Comparison of ENCODE assay signal across 25 mouse cellular contexts in genomic region chr11:31503239-31503916, GRCm38 (mm10).
DNase-seq lines count a peak whose midpoint lies in the region; ATAC-seq and TF ChIP-seq lines count a peak whose summit lies in the region.
"Had no signal": no experiment of that assay in that cellular context is flagged by ENCODE, and none has a peak within 500 bp of the region (broad histone marks: within the 10 kb centered on the region; RNA-seq: fewer than 3 reads in every experiment).

No protein-coding gene starts in this region.

- POLR2A ChIA-PET in Patski (lab: Charles Lee), result interaction anchor here (0.9 kb wide), 1 partner anchor 61 kb away, joined by 4 read pairs; no protein-coding TSS in a partner anchor

- no peak overlapping the region for H3K9ac ChIP-seq in heart, embryonic 13.5 days
- H3K9ac ChIP-seq in kidney, embryonic 16.5 days (replicated peaks; ENCODE audit: low read length), result no peak overlapping the region
- H3K9ac ChIP-seq in lung, postnatal 0 days (replicated peaks; ENCODE audit: low read depth), result no peak overlapping the region
- H3K9ac ChIP-seq: embryonic facial prominence, embryonic 13.5 days; embryonic facial prominence, embryonic 15.5 days; forebrain, embryonic 12.5 days had no signal

- in situ Hi-C loops in Patski (cut with MboI; ENCODE audit: low pct_unique_long_range_greater_than_20kb), result loop anchor here (5.0 to 10.0 kb wide), 4 partner anchors 54 to 249 kb away; no protein-coding TSS in a partner anchor

- no peak overlapping the region for H3K4me3 ChIP-seq in heart, embryonic 13.5 days
- H3K4me3 ChIP-seq in kidney, embryonic 16.5 days (ENCODE audit: low read length), result no peak overlapping the region
- no peak overlapping the region for H3K4me3 ChIP-seq in lung, postnatal 0 days (ENCODE audit: low read depth, low read length)
- H3K4me3 ChIP-seq: embryonic facial prominence, embryonic 13.5 days; embryonic facial prominence, embryonic 15.5 days; erythroblast, embryonic 14.5 days; forebrain, embryonic 10.5 days; forebrain, embryonic 12.5 days had no signal

- peaks cover 10% of the 10 kb centered on the region for H3K4me1 ChIP-seq in heart, embryonic 13.5 days
- no peaks in the 10 kb centered on the region for H3K4me1 ChIP-seq in kidney, embryonic 16.5 days (ENCODE audit: insufficient read depth, low read length)
- H3K4me1 ChIP-seq in lung, postnatal 0 days (ENCODE audit: insufficient read depth, low read depth, low read length), result no peaks in the 10 kb centered on the region
- H3K4me1 ChIP-seq: embryonic facial prominence, embryonic 13.5 days; embryonic facial prominence, embryonic 15.5 days; forebrain, embryonic 10.5 days; forebrain, embryonic 12.5 days had no signal

- DNase-seq in heart, adult 18-20 months, result no peak
- no peak for DNase-seq in kidney, postnatal 36 days
- DNase-seq in lung, postnatal 36 days, result peak; percentile 1
- no peak for DNase-seq in lung, postnatal 0 days (ENCODE audit: low spot score)
- peak; percentile 83 for DNase-seq in Patski (ENCODE audit: low read depth, low spot score)
- no peak for DNase-seq in spleen, adult 12 weeks (ENCODE audit: low spot score)
- DNase-seq: adrenal gland, adult 2 months; adrenal gland, postnatal 10 days; adrenal gland, postnatal 25 days; cerebellum, adult 11 months; cerebellum, adult 18-20 months; cerebellum, adult 8-10 months; cerebellum, adult 9-11 months; cerebellum, postnatal 14 days; cerebellum, postnatal 36 days; embryo, embryonic 11 days had no signal

- ATAC-seq in heart, embryonic 13.5 days (ENCODE audit: extremely low read depth, insufficient number of reproducible peaks, low FRiP score, low TSS enrichment), result no peak
- ATAC-seq in kidney, embryonic 16.5 days (ENCODE audit: low FRiP score, low TSS enrichment), result peak; percentile 39; the same call in 1 of the 2 replicates
- ATAC-seq in lung, postnatal 0 days, result no peak
- peak; percentile 95 for ATAC-seq in Patski
- ATAC-seq: forebrain, embryonic 14.5 days; forebrain, embryonic 16.5 days had no signal

- no peak for TF ChIP-seq EP300 in lung, postnatal 0 days (IDR thresholded peaks at IDR 0.05)

- no peaks in the 10 kb centered on the region for H3K36me3 ChIP-seq in heart, embryonic 13.5 days
- no peaks in the 10 kb centered on the region for H3K36me3 ChIP-seq in kidney, embryonic 16.5 days (ENCODE audit: insufficient read depth, low read length)
- H3K36me3 ChIP-seq in lung, postnatal 0 days (ENCODE audit: insufficient read depth, low read length), result no peaks in the 10 kb centered on the region
- H3K36me3 ChIP-seq: embryonic facial prominence, embryonic 13.5 days; embryonic facial prominence, embryonic 15.5 days; forebrain, embryonic 10.5 days; forebrain, embryonic 12.5 days had no signal

- no peaks in the 10 kb centered on the region for H3K9me3 ChIP-seq in heart, embryonic 13.5 days
- no peaks in the 10 kb centered on the region for H3K9me3 ChIP-seq in kidney, embryonic 16.5 days (ENCODE audit: low read length)
- no peaks in the 10 kb centered on the region for H3K9me3 ChIP-seq in lung, postnatal 0 days (ENCODE audit: low read length)
- H3K9me3 ChIP-seq: embryonic facial prominence, embryonic 13.5 days; embryonic facial prominence, embryonic 15.5 days; forebrain, embryonic 10.5 days; forebrain, embryonic 12.5 days had no signal

- H3K27ac ChIP-seq in heart, embryonic 13.5 days (replicated peaks), result peak overlapping the region; percentile 32; the same call in 1 of the 2 replicates
- H3K27ac ChIP-seq in kidney, embryonic 16.5 days (ENCODE audit: low read length), result no peak overlapping the region
- H3K27ac ChIP-seq in lung, postnatal 0 days (ENCODE audit: low read length), result no peak overlapping the region
- H3K27ac ChIP-seq: embryonic facial prominence, embryonic 13.5 days; embryonic facial prominence, embryonic 15.5 days; forebrain, embryonic 10.5 days; forebrain, embryonic 12.5 days had no signal

- WGBS in heart, embryonic 13.5 days, result 53% methylated on average over 5 of the region's 5 CpGs
- WGBS in kidney, embryonic 16.5 days, result 67% methylated on average over 5 of the region's 5 CpGs
- 53% methylated on average over 5 of the region's 5 CpGs for WGBS in lung, postnatal 0 days

- H3K4me2 ChIP-seq in heart, embryonic 13.5 days, result no peak overlapping the region
- H3K4me2 ChIP-seq in kidney, embryonic 16.5 days (replicated peaks; ENCODE audit: low read depth, low read length), result no peak overlapping the region
- no peak overlapping the region for H3K4me2 ChIP-seq in lung, postnatal 0 days (replicated peaks; ENCODE audit: low read depth, low read length)
- H3K4me2 ChIP-seq: embryonic facial prominence, embryonic 13.5 days; embryonic facial prominence, embryonic 15.5 days; forebrain, embryonic 12.5 days had no signal

- CTCF ChIA-PET in Patski (lab: Charles Lee), result interaction anchor here (1.7 kb wide), 1 partner anchor 112 kb away, joined by 6 read pairs; no protein-coding TSS in a partner anchor

- no peak for TF ChIP-seq CTCF in lung, postnatal 0 days (IDR thresholded peaks at IDR 0.05)
- peak; percentile 39 for TF ChIP-seq CTCF in Patski (IDR thresholded peaks at IDR 0.05)

- H3K27me3 ChIP-seq in heart, embryonic 13.5 days (replicated peaks), result no peaks in the 10 kb centered on the region
- H3K27me3 ChIP-seq in kidney, embryonic 16.5 days (ENCODE audit: insufficient read depth, low read length), result no peaks in the 10 kb centered on the region
- no peaks in the 10 kb centered on the region for H3K27me3 ChIP-seq in lung, postnatal 0 days (replicated peaks; ENCODE audit: insufficient read depth, low read length)
- no peaks in the 10 kb centered on the region for H3K27me3 ChIP-seq in Patski
- H3K27me3 ChIP-seq: embryonic facial prominence, embryonic 13.5 days; embryonic facial prominence, embryonic 15.5 days; forebrain, embryonic 12.5 days had no signal

Comparison
In these comparisons a context has a peak if more than half of its experiments do, and no peak if none do; other contexts are left out.
1. DNase-seq: peak in lung, postnatal 36 days (single experiment) and Patski (single experiment); none in heart, adult 18-20 months (0 of 2), kidney, postnatal 36 days (0 of 2), lung, postnatal 0 days (single experiment) and spleen, adult 12 weeks (single experiment).
2. ATAC-seq: peak in kidney, embryonic 16.5 days (single experiment) and Patski (single experiment); none in heart, embryonic 13.5 days (single experiment) and lung, postnatal 0 days (single experiment).